Mouse (Mus musculus) embryonic facial prominence, embryonic 11.5 days (tissue): Measurements from ENCODE around the gene Pde4b. TPM values are rescaled to one million over a fixed set of nuclear protein-coding genes. Genes with fewer than 3 reads are reported as not detected.

Source experiments
- ATAC-seq: fragments of 200-750 bp; cut with Nextera tagmentation; replicated peaks from 2 replicates; pipeline ENCODE4 v1.8.0; 2017; ENCODE audit warnings: low read depth; ENCODE audit not compliant: insufficient number of reproducible peaks, low FRiP score, low TSS enrichment
- DNase-seq: peaks from one replicate; pipeline ENCODE4 v3.0.0-alpha.2; 2015; ENCODE audit warnings: low spot score
- H3K27ac ChIP-seq: fragments of 300-500 bp; sonication (generic); replicated peaks from 2 replicates; pipeline ENCODE4 v1.5.1; 2014; ENCODE audit warnings: mild to moderate bottlenecking, low read depth, low read length, control low read depth
- H3K27me3 ChIP-seq: fragments of 300-500 bp; sonication (generic); 2 replicates; pipeline ENCODE4 v1.6.1; 2014; ENCODE audit warnings: mild to moderate bottlenecking, low read length, moderate library complexity, mixed read lengths; ENCODE audit not compliant: control insufficient read depth, insufficient read depth
- H3K36me3 ChIP-seq: fragments of 300-500 bp; sonication (generic); replicated peaks from 2 replicates; pipeline ENCODE4 v1.6.1; 2014; ENCODE audit warnings: low read depth, mild to moderate bottlenecking, low read length, moderate library complexity, mixed read lengths; ENCODE audit not compliant: control insufficient read depth, insufficient read depth
- H3K4me1 ChIP-seq: fragments of 300-500 bp; sonication (generic); 2 replicates; pipeline ENCODE4 v1.6.1; 2014; ENCODE audit warnings: low read length, mixed read lengths; ENCODE audit not compliant: control insufficient read depth, insufficient read depth
- H3K4me2 ChIP-seq: fragments of 300-500 bp; sonication (generic); 2 replicates; pipeline ENCODE4 v1.6.1; 2014; ENCODE audit warnings: low read depth, mild to moderate bottlenecking, control low read depth, low read length, moderate library complexity
- H3K4me3 ChIP-seq: fragments of 300-500 bp; sonication (generic); 2 replicates; pipeline ENCODE4 v1.5.1; 2014; ENCODE audit warnings: low read depth, low read length, control low read depth
- H3K9ac ChIP-seq: fragments of 300-500 bp; sonication (generic); replicated peaks from 2 replicates; pipeline ENCODE4 v1.6.1; 2014; ENCODE audit warnings: mild to moderate bottlenecking, control low read depth, low read length
- H3K9me3 ChIP-seq: fragments of 300-500 bp; sonication (generic); replicated peaks from 2 replicates; pipeline ENCODE4 v1.6.1; 2016; ENCODE audit warnings: mild to moderate bottlenecking, low read length, inconsistent platforms, mixed read lengths; ENCODE audit not compliant: control insufficient read depth
- WGBS: fragments of 180-500 bp; shearing (Covaris S2); extraction: QIAGEN DNeasy Blood & Tissue Kit; methylation state at CpG from one replicate; pipeline ENCODE4 v1.1.7; 2014; 5-methylcytosine and 5-hydroxymethylcytosine counted together
- polyA plus RNA-seq: library from polyadenylated mRNA; unstranded; fragments of >200 nt; fragmentation: Nextera tagmentation; extraction: Ambion mirVana; gene quantifications from 2 replicates; pipeline ENCODE4 v1.2.1, GENCODE M21; 2014

Pde4b gene
- polyA plus RNA-seq, 1 experiment from 2014 or later, result 10.3 TPM

GRCm38 (mm10) chr4:102393605-102394004, 306.3 kb downstream of the Pde4b start:
- Histone ChIP-seq H3K4me3 (no peak overlapping the region), H3K27ac (no peak overlapping the region), H3K36me3 (no peaks in the 10 kb centered on the region), H3K9me3 (no peaks in the 10 kb centered on the region), H3K4me1 (no peaks in the 10 kb centered on the region), H3K27me3 (no peaks in the 10 kb centered on the region), H3K4me2 (no peak overlapping the region), H3K9ac (no peak overlapping the region)
- no peak for ATAC-seq
- DNase-seq, result no peak
- 69% methylated on average over 2 of the region's 2 CpGs for WGBS

GRCm38 (mm10) chr4:102397334-102397733, 310.0 kb downstream of the Pde4b start:
- Histone ChIP-seq H3K27ac (no peak overlapping the region), H3K9me3 (no peaks in the 10 kb centered on the region), H3K4me3 (no peak overlapping the region), H3K27me3 (no peaks in the 10 kb centered on the region), H3K4me2 (no peak overlapping the region), H3K4me1 (no peaks in the 10 kb centered on the region), H3K9ac (no peak overlapping the region), H3K36me3 (no peaks in the 10 kb centered on the region)
- DNase-seq, result no peak
- ATAC-seq, result no peak
- 92% methylated on average over 4 of the region's 4 CpGs for WGBS

GRCm38 (mm10) chr4:102398512-102398911, 311.2 kb downstream of the Pde4b start:
- Histone ChIP-seq H3K4me2 (no peak overlapping the region), H3K9ac (no peak overlapping the region), H3K27ac (no peak overlapping the region), H3K4me3 (no peak overlapping the region), H3K27me3 (no peaks in the 10 kb centered on the region), H3K36me3 (no peaks in the 10 kb centered on the region), H3K4me1 (no peaks in the 10 kb centered on the region), H3K9me3 (no peaks in the 10 kb centered on the region)
- ATAC-seq (no peak), DNase-seq (no peak)
- 100% methylated on average over 1 of the region's 1 CpGs for WGBS

- ATAC-seq (no peak), DNase-seq (no peak)
- Histone ChIP-seq H3K4me3 (no peak overlapping the region), H3K36me3 (no peaks in the 10 kb centered on the region), H3K4me2 (no peak overlapping the region), H3K9ac (no peak overlapping the region), H3K4me1 (no peaks in the 10 kb centered on the region), H3K27me3 (no peaks in the 10 kb centered on the region), H3K9me3 (no peaks in the 10 kb centered on the region), H3K27ac (no peak overlapping the region)
- WGBS, result 62% methylated on average over 3 of the region's 3 CpGs
Measured at GRCm38 (mm10) chr4:102406848-102407247, 319.5 kb downstream of the Pde4b start.

- WGBS, result 78% methylated on average over 2 of the region's 2 CpGs
- ATAC-seq, result no peak
- no peaks in the 10 kb centered on the region for H3K36me3 ChIP-seq
- no peak overlapping the region for H3K4me3 ChIP-seq
- H3K4me2 ChIP-seq, result no peak overlapping the region
- no peak overlapping the region for H3K27ac ChIP-seq
- H3K4me1 ChIP-seq, result no peaks in the 10 kb centered on the region
- no peaks in the 10 kb centered on the region for H3K9me3 ChIP-seq
- DNase-seq, result no peak
- H3K27me3 ChIP-seq, result no peaks in the 10 kb centered on the region
- H3K9ac ChIP-seq, result no peak overlapping the region
Measured at GRCm38 (mm10) chr4:102408132-102408531, 320.8 kb downstream of the Pde4b start.

GRCm38 (mm10) chr4:102408938-102409337, 321.6 kb downstream of the Pde4b start:
- ATAC-seq (no peak), DNase-seq (no peak)
- Histone ChIP-seq H3K9me3 (no peaks in the 10 kb centered on the region), H3K4me1 (no peaks in the 10 kb centered on the region), H3K9ac (no peak overlapping the region), H3K4me3 (no peak overlapping the region), H3K4me2 (no peak overlapping the region), H3K36me3 (no peaks in the 10 kb centered on the region), H3K27me3 (no peaks in the 10 kb centered on the region), H3K27ac (no peak overlapping the region)
- WGBS, result 33% methylated on average over 4 of the region's 4 CpGs

- Histone ChIP-seq H3K27ac (no peak overlapping the region), H3K9me3 (no peaks in the 10 kb centered on the region), H3K27me3 (no peaks in the 10 kb centered on the region), H3K36me3 (no peaks in the 10 kb centered on the region), H3K4me2 (no peak overlapping the region), H3K9ac (no peak overlapping the region), H3K4me3 (no peak overlapping the region), H3K4me1 (no peaks in the 10 kb centered on the region)
- WGBS, result 70% methylated on average over 2 of the region's 2 CpGs
- ATAC-seq (no peak), DNase-seq (no peak)
Measured at GRCm38 (mm10) chr4:102413101-102413500, 325.8 kb downstream of the Pde4b start.

- DNase-seq (no peak), ATAC-seq (no peak)
- no peaks in the 10 kb centered on the region for H3K4me1 ChIP-seq
- no peak overlapping the region for H3K27ac ChIP-seq
- H3K36me3 ChIP-seq, result no peaks in the 10 kb centered on the region
- no peaks in the 10 kb centered on the region for H3K9me3 ChIP-seq
- no peak overlapping the region for H3K9ac ChIP-seq
- no peaks in the 10 kb centered on the region for H3K27me3 ChIP-seq
- WGBS, result 39% methylated on average over 4 of the region's 4 CpGs
- no peak overlapping the region for H3K4me2 ChIP-seq
- H3K4me3 ChIP-seq, result no peak overlapping the region
Measured at GRCm38 (mm10) chr4:102413794-102414193, 326.5 kb downstream of the Pde4b start.
